Mouse (Mus musculus): Measurements from ENCODE around the gene Zbtb44.

- TF ChIP-seq POLR2A (IDR thresholded peaks at IDR 0.05; ENCODE audit: borderline replicate concordance, control insufficient read depth, low read depth, low read length) = no peak
- no peak for TF ChIP-seq CTCF (IDR thresholded peaks at IDR 0.05; ENCODE audit: control insufficient read depth, insufficient read depth, low read length)
Observed at GRCm38 (mm10) chr9:31088883-31089282, 58.4 kb downstream of the Zbtb44 start.

Measured in bone marrow, adult 2 months (tissue).